Mouse (Mus musculus) right cerebral cortex, postnatal 10 days (tissue): Measurements from ENCODE around the gene Usp2.

ENCODE experiments used
- DNase-seq, 2 experiments: peaks; one replicate each; pipeline ENCODE4 v3.0.0; 2021; ENCODE audit warnings: low spot score in 2 of 2

The Usp2 gene

GRCm38 (mm10) chr9:44119948-44120465, 53.2 kb downstream of the Usp2 start:
- DNase-seq: no peak

GRCm38 (mm10) chr9:44124317-44124716, 57.5 kb downstream of the Usp2 start:
- no peak for DNase-seq

GRCm38 (mm10) chr9:44125026-44125425, 58.2 kb downstream of the Usp2 start:
- DNase-seq: no peak

- DNase-seq: peak; percentile 92 to 94
These were observed 59.0 kb downstream of the Usp2 start for GRCm38 (mm10) chr9:44125546-44126428.

GRCm38 (mm10) chr9:44126746-44127145, 59.9 kb downstream of the Usp2 start:
- no peak for DNase-seq

- DNase-seq: no peak
These were observed 60.6 kb downstream of the Usp2 start for GRCm38 (mm10) chr9:44127351-44127801.

- no peak for DNase-seq
These were observed 62.8 kb downstream of the Usp2 start for GRCm38 (mm10) chr9:44129633-44130032.

- no peak for DNase-seq
These were observed 63.2 kb downstream of the Usp2 start for GRCm38 (mm10) chr9:44130034-44130433.

- DNase-seq: no peak
These were observed 63.9 kb downstream of the Usp2 start for GRCm38 (mm10) chr9:44130581-44131275.

- no peak for DNase-seq
These were observed 64.4 kb downstream of the Usp2 start for GRCm38 (mm10) chr9:44131276-44131590.

GRCm38 (mm10) chr9:44132200-44132599, 65.4 kb downstream of the Usp2 start:
- no peak for DNase-seq

- DNase-seq: no peak
These were observed 66.5 kb downstream of the Usp2 start for GRCm38 (mm10) chr9:44133287-44133686.

- peak in 1 of 2 experiments; percentile 75 for DNase-seq
These were observed 67.5 kb downstream of the Usp2 start, which contains the start of gene Mcam for GRCm38 (mm10) chr9:44134101-44134850. Mcam (plus strand) TSS chr9:44134469.

- DNase-seq: no peak
These were observed 68.3 kb downstream of the Usp2 start for GRCm38 (mm10) chr9:44134851-44135730.

- no peak for DNase-seq
These were observed 69.0 kb downstream of the Usp2 start for GRCm38 (mm10) chr9:44135731-44136411.

- no peak for DNase-seq
These were observed 71.0 kb downstream of the Usp2 start for GRCm38 (mm10) chr9:44137846-44138245.

GRCm38 (mm10) chr9:44141951-44142350, 75.1 kb downstream of the Usp2 start:
- DNase-seq: no peak

- DNase-seq: no peak
These were observed 76.6 kb downstream of the Usp2 start for GRCm38 (mm10) chr9:44143421-44143820.

- DNase-seq: no peak
These were observed 77.3 kb downstream of the Usp2 start for GRCm38 (mm10) chr9:44144023-44144717.

- no peak for DNase-seq
These were observed 77.9 kb downstream of the Usp2 start for GRCm38 (mm10) chr9:44144718-44145060.
